In genomic region chr13:109664956-109665802, GRCm38 (mm10) we compare ENCODE assay signal across 8 mouse cellular contexts.
DNase-seq lines count a peak whose midpoint lies in the region; ATAC-seq and TF ChIP-seq lines count a peak whose summit lies in the region.

No protein-coding gene starts in this region.

- no peak for TF ChIP-seq CTCF in gastrocnemius, adult 2 months (IDR thresholded peaks at IDR 0.05)
- no peak for TF ChIP-seq CTCF in stomach, postnatal 0 days (IDR thresholded peaks at IDR 0.05; ENCODE audit: low read depth)

- H3K9me3 ChIP-seq in stomach, postnatal 0 days (ENCODE audit: control insufficient read depth, low read length): no peaks in the 10 kb centered on the region

- H3K9ac ChIP-seq in stomach, postnatal 0 days (ENCODE audit: low read length): no peak overlapping the region

- H3K4me3 ChIP-seq in gastrocnemius, adult 2 months: no peak overlapping the region
- H3K4me3 ChIP-seq in stomach, postnatal 0 days (ENCODE audit: low read depth, low read length): no peak overlapping the region

- TF ChIP-seq EP300 in stomach, postnatal 0 days (optimal IDR thresholded peaks at IDR 0.05): no peak

- intact Hi-C loops in gastrocnemius, adult 2 months (cut with DNase I): loop anchor here (5.0 kb wide), 1 partner anchor 33 kb away; no protein-coding TSS in a partner anchor
- intact Hi-C loops in left cerebral cortex, postnatal 36 days (cut with DNase I): no loop called here
- intact Hi-C loops in gastrocnemius, postnatal 36 days (cut with DNase I): no loop called here

- H3K4me2 ChIP-seq in stomach, postnatal 0 days (replicated peaks; ENCODE audit: low read depth): no peak overlapping the region

- H3K27ac ChIP-seq in gastrocnemius, adult 2 months: peak overlapping the region; percentile 39
- no peak overlapping the region; the same call in 1 of the 2 replicates for H3K27ac ChIP-seq in stomach, postnatal 0 days (replicated peaks)

- 48% methylated on average over 10 of the region's 10 CpGs for WGBS in stomach, postnatal 0 days

- no peaks in the 10 kb centered on the region for H3K36me3 ChIP-seq in stomach, postnatal 0 days (ENCODE audit: control insufficient read depth, insufficient read depth, low read length)

- no peaks in the 10 kb centered on the region for H3K4me1 ChIP-seq in stomach, postnatal 0 days (replicated peaks; ENCODE audit: control insufficient read depth, insufficient read depth)

- ATAC-seq in megakaryocyte, adult 5-6 weeks (ENCODE audit: poor library complexity, severe bottlenecking): peak; percentile 31; the same call in 1 of the 2 replicates
- ATAC-seq in stomach, postnatal 0 days (ENCODE audit: low FRiP score, low TSS enrichment): peak; percentile 78

- DNase-seq in gastrocnemius, adult 2 months: no peak
- no peak for DNase-seq in gastrocnemius, postnatal 25 days
- DNase-seq in lung, postnatal 10 days: peak; percentile 24
- DNase-seq in lung, postnatal 14 days: no peak
- no peak for DNase-seq in stomach, postnatal 0 days (ENCODE audit: low spot score)
- DNase-seq in left cerebral cortex, postnatal 36 days (ENCODE audit: low spot score in 2 of 2): no peak
- no peak for DNase-seq in gastrocnemius, postnatal 36 days

- no peaks in the 10 kb centered on the region for H3K27me3 ChIP-seq in stomach, postnatal 0 days (ENCODE audit: control insufficient read depth, insufficient read depth, low read length)
